Mouse (Mus musculus) testis, adult 2 months (tissue): Measurements from ENCODE around the gene Nubp2.
A peak's percentile ranks its signal among the peaks of the same experiment; 100 is the strongest.

Source experiments
- CTCF ChIP-seq: fragments of 200-500 bp; IDR thresholded peaks from 2 replicates; pipeline ENCODE4 v1.5.1; 2012; ENCODE audit warnings: low read depth, mild to moderate bottlenecking, inconsistent platforms, low read length, moderate library complexity; ENCODE audit not compliant: control insufficient read depth, insufficient read depth, insufficient replicate concordance
- POLR2A ChIP-seq: fragments of 200-500 bp; IDR thresholded peaks from 2 replicates; pipeline ENCODE4 v1.6.1; 2012; ENCODE audit warnings: low read depth, mild to moderate bottlenecking, inconsistent platforms, low read length, moderate library complexity; ENCODE audit not compliant: control insufficient read depth

GRCm38 (mm10) chr17:24874405-24874745 is 11.8 kb downstream of the Nubp2 start:
- TF ChIP-seq CTCF = no peak
- TF ChIP-seq POLR2A = peak; percentile 44; the same call in 1 of the 2 replicates
